Mouse (Mus musculus) midbrain, embryonic 10.5 days (tissue): ENCODE measurements around the gene Ntrk2. TPM values are rescaled to one million over a fixed set of nuclear protein-coding genes. Genes with fewer than 3 reads are reported as not detected.

Experiments used
- DNase-seq: peaks from one replicate; pipeline ENCODE4 v3.0.0-alpha.2; 2017; ENCODE audit warnings: low spot score
- H3K27ac ChIP-seq: fragments of 300-500 bp; sonication (generic); replicated peaks from 2 replicates; pipeline ENCODE4 v1.5.1; 2016; ENCODE audit warnings: mild to moderate bottlenecking
- H3K27me3 ChIP-seq: fragments of 300-500 bp; sonication (generic); 2 replicates; pipeline ENCODE4 v1.6.1; 2016; ENCODE audit warnings: low read depth, mild to moderate bottlenecking; ENCODE audit not compliant: poor library complexity, severe bottlenecking
- H3K36me3 ChIP-seq: fragments of 300-500 bp; sonication (generic); 2 replicates; pipeline ENCODE4 v1.6.1; 2016; ENCODE audit warnings: mild to moderate bottlenecking, moderate library complexity
- H3K4me1 ChIP-seq: fragments of 300-500 bp; sonication (generic); 2 replicates; pipeline ENCODE4 v1.6.1; 2016
- H3K4me3 ChIP-seq: fragments of 300-500 bp; sonication (generic); 2 replicates; pipeline ENCODE4 v1.5.1; 2016; ENCODE audit warnings: mild to moderate bottlenecking, moderate library complexity
- H3K9me3 ChIP-seq: fragments of 300-500 bp; sonication (generic); replicated peaks from 2 replicates; pipeline ENCODE4 v1.6.1; 2016; ENCODE audit warnings: mild to moderate bottlenecking
- WGBS: fragments of 180-500 bp; shearing (Covaris S2); methylation state at CpG from one replicate; pipeline ENCODE4 v1.1.7; 2016; 5-methylcytosine and 5-hydroxymethylcytosine counted together
- polyA plus RNA-seq: library from polyadenylated mRNA; unstranded; fragments of >200 nt; fragmentation: Nextera tagmentation; extraction: Ambion mirVana; gene quantifications from 2 replicates; pipeline ENCODE4 v1.2.1, GENCODE M21; 2016

Ntrk2 gene
- polyA plus RNA-seq, 1 experiment from 2014 or later, result 14.8 TPM

DNA sequence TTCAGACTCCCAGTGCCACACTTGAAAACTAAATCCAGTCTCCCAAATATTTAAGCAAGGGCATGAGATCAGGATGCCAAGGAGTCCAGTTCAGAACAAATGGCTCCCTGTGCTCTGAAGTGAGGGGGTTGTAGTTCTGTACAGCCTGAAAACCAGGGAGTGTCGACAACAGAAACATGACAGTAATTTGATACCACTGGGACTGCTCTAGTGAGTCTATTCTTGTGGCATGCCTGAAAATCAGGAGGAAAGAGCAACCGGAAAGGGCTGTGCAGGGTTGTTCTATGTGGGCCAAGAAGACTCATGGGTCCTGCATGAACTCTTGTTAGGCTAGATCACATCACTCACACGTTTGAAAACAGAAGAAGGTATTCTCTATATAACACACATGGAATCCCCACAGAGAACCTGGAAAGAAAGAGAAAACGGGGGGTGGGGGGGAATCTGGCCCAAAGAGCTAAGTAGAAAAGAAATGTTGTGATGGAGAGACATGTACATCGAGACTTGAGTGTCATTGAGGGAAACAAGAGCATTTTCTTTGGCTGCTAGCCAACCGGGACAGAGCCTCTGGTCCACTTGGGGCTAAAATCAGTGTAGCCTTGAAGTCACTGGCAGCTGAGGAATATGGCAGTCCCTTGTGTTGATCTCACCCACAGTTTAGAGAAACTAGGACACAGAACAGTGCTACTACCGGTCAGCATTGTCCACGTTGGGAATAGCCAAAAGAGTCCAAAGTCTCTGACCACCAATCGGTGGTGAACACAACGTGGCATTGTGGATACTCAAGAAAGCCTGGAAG is 313.4 kb downstream of the Ntrk2 start:
- no peaks in the 10 kb centered on the region for H3K27me3 ChIP-seq

DNA sequence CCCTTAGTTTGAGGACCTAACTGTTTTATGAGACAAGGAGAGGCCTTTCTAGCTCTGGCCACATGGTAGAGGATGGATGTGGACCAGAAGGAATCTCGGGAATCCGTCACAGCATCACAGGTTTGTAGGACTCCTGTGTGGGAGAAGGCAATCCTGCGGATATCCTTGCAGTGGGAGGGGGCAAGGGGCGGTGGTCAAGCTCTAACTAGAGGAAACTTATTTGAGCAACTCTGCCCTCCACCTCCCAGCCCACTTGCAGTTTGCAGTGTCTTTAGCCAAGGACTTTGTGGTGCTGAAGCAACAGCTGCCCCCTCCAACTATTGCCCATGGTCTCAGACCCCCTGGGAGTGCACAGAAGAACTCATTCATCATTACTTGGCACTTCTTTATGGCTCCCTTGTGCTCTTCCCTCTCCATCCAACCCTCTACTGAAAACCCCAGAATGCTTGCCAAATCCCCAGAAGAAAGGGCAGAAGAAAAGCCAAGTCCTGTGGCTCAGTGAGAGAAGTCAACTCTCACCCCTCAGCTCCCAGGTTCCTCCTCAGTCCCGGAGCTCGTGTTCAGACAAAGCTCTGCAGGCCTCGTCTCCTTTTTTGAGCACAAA is 336.9 kb downstream of the Ntrk2 start:
- H3K27me3 ChIP-seq, result no peaks in the 10 kb centered on the region
- H3K4me3 ChIP-seq, result no peak overlapping the region
- no peaks in the 10 kb centered on the region for H3K9me3 ChIP-seq
- H3K36me3 ChIP-seq, result no peaks in the 10 kb centered on the region
- no peak for DNase-seq
- WGBS, result 79% methylated on average over 7 of the region's 7 CpGs
- peak overlapping the region; percentile 77 for H3K27ac ChIP-seq
- peaks cover 38% of the 10 kb centered on the region for H3K4me1 ChIP-seq

More for the DNA sequence above, 313.4 kb downstream of the Ntrk2 start:
- peaks cover 18% of the 10 kb centered on the region for H3K9me3 ChIP-seq
- no peak for DNase-seq
- H3K36me3 ChIP-seq, result no peaks in the 10 kb centered on the region
- 83% methylated on average over 10 of the region's 10 CpGs for WGBS
- H3K4me1 ChIP-seq, result no peaks in the 10 kb centered on the region
- no peak overlapping the region for H3K27ac ChIP-seq
- H3K4me3 ChIP-seq, result no peak overlapping the region

DNA sequence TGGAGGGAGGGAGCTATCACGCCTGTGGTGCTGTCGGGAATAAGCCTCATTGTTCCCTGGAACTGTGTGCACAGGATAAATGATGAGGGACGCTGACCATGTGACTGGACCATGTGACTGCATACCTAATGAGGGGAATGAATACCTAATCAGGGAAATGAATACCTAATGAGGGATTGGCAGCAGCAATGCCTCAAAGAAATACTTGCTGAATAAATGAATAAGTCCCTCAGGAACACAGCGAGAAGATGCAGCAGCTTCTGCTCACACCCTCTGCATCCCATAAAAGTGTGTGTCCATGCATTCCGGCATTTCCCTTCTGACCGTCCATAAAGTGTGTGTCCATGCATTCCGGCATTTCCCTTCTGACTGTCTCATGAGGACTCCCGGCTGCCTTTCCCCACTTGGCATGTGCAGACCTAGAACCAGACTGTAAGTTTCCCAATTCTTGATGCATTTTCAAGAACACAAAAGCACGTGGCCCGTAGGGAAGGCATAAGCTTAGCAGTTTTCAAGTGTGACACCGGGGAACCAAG is 338.0 kb downstream of the Ntrk2 start:
- peaks cover 38% of the 10 kb centered on the region for H3K4me1 ChIP-seq
- H3K9me3 ChIP-seq, result no peaks in the 10 kb centered on the region
- H3K27me3 ChIP-seq, result no peaks in the 10 kb centered on the region
- peak overlapping the region; percentile 77 for H3K27ac ChIP-seq
- no peaks in the 10 kb centered on the region for H3K36me3 ChIP-seq
- peak; percentile 22 for DNase-seq
- no peak overlapping the region for H3K4me3 ChIP-seq
- WGBS, result 79% methylated on average over 11 of the region's 11 CpGs

DNA sequence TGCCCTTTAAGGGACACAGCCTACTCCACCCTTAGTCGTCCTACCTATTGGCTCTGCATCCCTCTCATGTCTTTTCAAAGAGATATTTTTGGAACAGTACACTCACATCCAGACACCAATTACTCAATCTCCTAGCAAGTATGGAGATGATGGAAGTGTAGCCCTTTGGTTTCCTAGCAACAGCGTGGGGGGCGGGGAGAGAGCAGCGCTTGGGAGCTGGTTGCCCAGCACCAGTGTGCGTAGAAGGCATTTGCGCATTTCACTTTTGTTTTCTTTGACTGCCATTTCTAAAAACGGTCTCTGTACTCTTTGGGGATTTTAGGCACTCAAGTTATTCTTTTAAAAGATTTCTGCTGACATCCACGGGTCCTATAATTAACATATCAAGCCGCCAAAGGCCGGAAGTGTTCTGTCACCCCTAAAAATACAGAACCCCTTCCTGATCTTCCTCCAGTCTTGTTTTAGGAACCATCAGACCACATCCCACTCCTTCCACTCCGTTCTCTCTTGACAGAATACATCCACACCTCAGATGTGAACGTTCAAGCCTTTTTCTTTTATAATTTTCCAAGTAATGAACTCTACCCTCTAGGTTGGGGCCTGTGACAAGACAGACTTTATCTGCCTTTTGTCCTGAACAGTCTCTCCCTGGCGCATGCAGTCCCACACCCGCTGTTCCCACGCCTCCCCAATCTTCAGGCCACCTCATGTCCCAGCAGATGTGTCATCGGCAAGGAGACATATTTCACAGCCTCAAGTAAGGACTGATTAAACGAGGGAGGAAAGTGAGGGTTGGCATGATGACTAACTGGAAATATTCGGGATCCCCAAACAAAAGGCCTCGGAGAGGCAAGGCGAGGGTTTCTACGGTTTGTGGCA is 339.5 kb downstream of the Ntrk2 start:
- peak overlapping the region; percentile 78 for H3K27ac ChIP-seq
- 60% methylated on average over 21 of the region's 21 CpGs for WGBS
- no peaks in the 10 kb centered on the region for H3K27me3 ChIP-seq
- H3K36me3 ChIP-seq, result no peaks in the 10 kb centered on the region
- peak; percentile 73 for DNase-seq
- no peaks in the 10 kb centered on the region for H3K9me3 ChIP-seq
- peak overlapping the region; percentile 23; the same call in 1 of the 2 replicates for H3K4me3 ChIP-seq
- peaks cover 38% of the 10 kb centered on the region for H3K4me1 ChIP-seq

DNA sequence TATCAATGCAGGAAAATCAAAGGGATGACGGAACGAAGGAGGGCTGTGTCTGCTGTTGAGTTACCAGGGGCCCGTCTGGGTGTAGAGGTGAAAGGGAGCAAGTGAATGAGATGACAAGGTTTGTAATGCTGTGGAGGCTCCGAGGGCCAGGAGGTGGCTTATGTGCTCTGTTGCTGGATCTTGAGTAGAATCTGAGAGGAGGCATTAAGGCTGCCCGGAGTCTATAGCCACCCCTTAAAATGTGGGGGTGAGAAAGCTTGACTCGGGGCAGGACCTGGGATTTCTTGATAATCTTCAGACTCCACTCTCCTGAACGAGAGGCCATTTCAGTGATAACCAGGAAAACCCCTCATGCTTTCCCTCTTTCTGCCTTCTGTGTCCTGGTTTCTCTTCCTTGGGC is 340.2 kb downstream of the Ntrk2 start:
- no peak for DNase-seq
- peaks cover 38% of the 10 kb centered on the region for H3K4me1 ChIP-seq
- H3K27me3 ChIP-seq, result no peaks in the 10 kb centered on the region
- H3K36me3 ChIP-seq, result no peaks in the 10 kb centered on the region
- peak overlapping the region; percentile 78 for H3K27ac ChIP-seq
- H3K9me3 ChIP-seq, result no peaks in the 10 kb centered on the region
- WGBS, result 92% methylated on average over 7 of the region's 7 CpGs
- H3K4me3 ChIP-seq, result no peak overlapping the region

DNA sequence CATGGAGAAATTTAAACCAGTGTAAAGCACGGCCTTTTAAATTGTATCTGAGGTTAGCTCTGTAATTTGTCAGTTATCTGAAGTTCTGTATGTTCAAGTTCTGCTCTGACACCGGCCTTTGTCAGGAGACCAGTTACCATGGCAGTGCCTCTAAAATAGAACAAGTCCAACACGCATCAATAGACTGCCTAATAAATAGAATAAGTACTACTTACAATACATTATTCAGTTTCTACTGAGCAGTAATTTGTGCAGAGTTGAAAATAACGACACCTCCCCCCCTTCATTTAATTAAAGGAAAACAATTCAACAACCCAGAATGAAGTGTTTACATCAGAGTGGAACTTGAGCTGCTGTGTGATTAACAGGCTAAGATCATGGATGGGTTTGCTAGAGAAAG is 341.6 kb downstream of the Ntrk2 start:
- Histone ChIP-seq H3K4me1 (peaks cover 38% of the 10 kb centered on the region), H3K9me3 (no peaks in the 10 kb centered on the region), H3K27me3 (no peaks in the 10 kb centered on the region), H3K27ac (no peak overlapping the region), H3K36me3 (no peaks in the 10 kb centered on the region), H3K4me3 (no peak overlapping the region)
- DNase-seq, result no peak
- 81% methylated on average over 4 of the region's 4 CpGs for WGBS

DNA sequence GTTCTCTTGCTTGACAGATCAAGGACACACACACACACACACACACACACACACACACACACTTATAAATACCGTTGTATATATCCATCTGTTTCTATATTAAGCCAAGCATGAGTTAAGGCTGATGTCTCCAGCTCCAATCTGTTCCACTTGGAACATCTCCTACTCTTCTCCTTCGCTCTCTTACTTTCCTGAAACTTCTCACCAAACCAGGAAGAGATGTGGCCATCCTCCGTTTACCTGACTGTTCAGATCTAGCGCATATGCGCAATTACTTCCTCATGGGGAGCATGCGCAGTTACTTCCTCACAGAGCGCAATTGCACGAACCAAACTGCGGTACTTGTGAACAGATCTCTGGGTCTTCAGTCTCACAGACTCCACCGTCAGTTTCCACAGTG is 342.4 kb downstream of the Ntrk2 start:
- no peak for DNase-seq
- no peaks in the 10 kb centered on the region for H3K9me3 ChIP-seq
- no peaks in the 10 kb centered on the region for H3K27me3 ChIP-seq
- H3K27ac ChIP-seq, result no peak overlapping the region
- H3K36me3 ChIP-seq, result no peaks in the 10 kb centered on the region
- H3K4me3 ChIP-seq, result no peak overlapping the region
- WGBS, result 90% methylated on average over 10 of the region's 10 CpGs
- H3K4me1 ChIP-seq, result peaks cover 30% of the 10 kb centered on the region

DNA sequence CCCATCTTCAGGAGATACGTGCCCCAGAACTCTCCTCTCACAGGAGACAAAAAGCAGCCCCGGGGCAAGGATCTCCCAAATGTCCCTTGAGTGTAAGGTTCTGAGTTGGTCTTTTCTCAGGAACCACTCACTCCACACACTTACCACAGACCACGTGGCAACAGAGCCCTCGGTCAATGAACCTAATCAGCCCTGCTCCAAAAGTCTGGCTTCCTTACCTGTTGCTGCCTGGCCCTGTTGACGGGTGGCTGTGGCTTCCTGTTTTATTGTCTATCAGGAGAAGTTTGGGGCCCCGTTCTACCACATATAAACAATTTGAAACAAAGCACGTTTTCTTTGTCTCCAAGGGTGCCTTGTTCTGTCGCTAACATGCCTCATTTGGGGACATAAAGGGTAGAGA is 357.6 kb downstream of the Ntrk2 start:
- H3K4me3 ChIP-seq, result no peak overlapping the region
- DNase-seq, result no peak
- H3K27me3 ChIP-seq, result no peaks in the 10 kb centered on the region
- H3K27ac ChIP-seq, result no peak overlapping the region
- H3K4me1 ChIP-seq, result no peaks in the 10 kb centered on the region
- no peaks in the 10 kb centered on the region for H3K36me3 ChIP-seq
- no peaks in the 10 kb centered on the region for H3K9me3 ChIP-seq
- 91% methylated on average over 8 of the region's 8 CpGs for WGBS

DNA sequence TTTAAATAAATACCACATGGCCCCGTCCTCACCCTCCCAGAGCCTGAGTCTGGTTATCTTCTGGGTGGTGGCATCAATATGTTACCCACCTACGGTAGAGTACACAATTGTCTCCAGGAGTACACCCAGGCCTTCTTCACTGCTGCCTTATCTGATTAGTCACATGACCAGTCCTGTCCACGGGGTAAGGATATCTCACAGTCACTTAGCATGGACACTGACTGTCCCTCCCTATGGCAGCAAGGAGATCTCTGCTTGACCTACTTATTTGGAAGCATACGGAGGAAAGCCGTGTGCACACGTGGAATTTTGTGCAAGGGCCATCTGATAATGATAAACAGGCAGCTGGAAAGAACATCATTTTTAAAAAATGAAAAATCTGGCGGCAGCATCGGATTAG is 367.5 kb downstream of the Ntrk2 start:
- Histone ChIP-seq H3K27ac (no peak overlapping the region), H3K27me3 (no peaks in the 10 kb centered on the region), H3K9me3 (no peaks in the 10 kb centered on the region), H3K4me3 (no peak overlapping the region), H3K36me3 (no peaks in the 10 kb centered on the region), H3K4me1 (peaks cover 7% of the 10 kb centered on the region)
- DNase-seq, result no peak
- 91% methylated on average over 8 of the region's 8 CpGs for WGBS

DNA sequence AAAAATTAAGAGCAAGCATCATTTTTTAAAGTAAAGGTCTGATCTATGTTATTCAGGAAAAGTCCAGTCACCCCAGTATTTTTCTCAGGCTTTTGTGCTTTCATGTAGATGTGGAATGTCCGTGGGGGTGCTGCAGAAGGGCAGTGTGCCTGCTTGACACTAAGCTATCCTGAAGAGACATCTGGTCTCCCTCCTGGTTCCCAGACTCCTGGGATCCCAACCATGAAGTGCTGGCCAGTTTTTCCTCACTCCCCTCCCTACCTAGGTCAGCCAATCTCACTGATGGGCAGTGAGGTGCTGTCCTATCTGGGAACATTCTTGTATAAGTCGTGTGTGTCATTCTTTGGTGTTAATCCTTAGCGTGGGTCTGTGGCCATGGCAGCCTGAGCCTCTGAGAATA is 369.7 kb downstream of the Ntrk2 start:
- Histone ChIP-seq H3K4me3 (no peak overlapping the region), H3K4me1 (peaks cover 21% of the 10 kb centered on the region), H3K9me3 (no peaks in the 10 kb centered on the region), H3K27ac (peak overlapping the region; percentile 10; the same call in 1 of the 2 replicates), H3K36me3 (no peaks in the 10 kb centered on the region), H3K27me3 (no peaks in the 10 kb centered on the region)
- no peak for DNase-seq
- 85% methylated on average over 3 of the region's 3 CpGs for WGBS

DNA sequence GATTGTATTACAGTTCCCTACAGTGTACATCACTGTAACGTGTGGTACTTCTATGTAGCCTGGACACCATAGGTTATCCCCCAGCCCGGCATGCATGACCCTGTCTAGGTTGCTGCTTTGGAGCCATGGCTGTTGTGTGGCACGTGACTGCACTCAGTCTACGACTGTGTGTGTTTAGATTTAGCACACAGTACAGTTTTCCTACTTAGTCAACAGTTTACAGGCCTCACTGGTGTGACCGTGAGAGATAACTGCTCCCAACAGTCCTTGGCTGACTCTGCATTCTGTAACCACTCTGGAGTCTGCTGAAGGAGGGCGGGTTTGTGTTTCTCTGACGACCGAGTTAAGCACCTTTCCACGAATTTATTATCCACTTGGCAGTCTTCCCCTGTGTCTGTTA is 370.1 kb downstream of the Ntrk2 start:
- no peak for DNase-seq
- no peak overlapping the region for H3K4me3 ChIP-seq
- no peaks in the 10 kb centered on the region for H3K9me3 ChIP-seq
- no peaks in the 10 kb centered on the region for H3K27me3 ChIP-seq
- H3K27ac ChIP-seq, result peak overlapping the region; percentile 10; the same call in 1 of the 2 replicates
- H3K4me1 ChIP-seq, result peaks cover 25% of the 10 kb centered on the region
- 92% methylated on average over 9 of the region's 9 CpGs for WGBS
- H3K36me3 ChIP-seq, result no peaks in the 10 kb centered on the region

DNA sequence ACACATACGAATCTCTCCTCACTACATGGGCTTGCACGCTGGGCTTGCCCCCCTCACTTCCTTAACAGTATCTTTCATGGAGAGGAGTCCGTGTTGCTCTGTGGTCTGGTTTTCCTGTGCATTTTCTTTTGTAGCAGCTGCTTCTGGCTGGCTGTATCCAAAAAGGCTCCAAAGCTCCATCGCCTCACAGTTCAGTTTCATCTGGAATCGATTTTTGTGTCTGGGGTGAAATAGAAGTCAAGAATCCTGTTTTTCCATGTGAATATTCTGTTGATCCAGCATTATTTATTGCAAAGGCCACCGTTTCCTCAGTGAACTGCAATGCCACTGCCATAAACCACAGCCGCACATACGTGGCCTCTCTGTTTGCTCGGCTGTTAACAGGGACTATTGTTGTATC is 370.6 kb downstream of the Ntrk2 start:
- no peak overlapping the region for H3K27ac ChIP-seq
- no peak for DNase-seq
- H3K4me3 ChIP-seq, result no peak overlapping the region
- H3K4me1 ChIP-seq, result peaks cover 28% of the 10 kb centered on the region
- H3K9me3 ChIP-seq, result no peaks in the 10 kb centered on the region
- 85% methylated on average over 9 of the region's 9 CpGs for WGBS
- H3K36me3 ChIP-seq, result no peaks in the 10 kb centered on the region
- no peaks in the 10 kb centered on the region for H3K27me3 ChIP-seq
